In the genomic region with DNA sequence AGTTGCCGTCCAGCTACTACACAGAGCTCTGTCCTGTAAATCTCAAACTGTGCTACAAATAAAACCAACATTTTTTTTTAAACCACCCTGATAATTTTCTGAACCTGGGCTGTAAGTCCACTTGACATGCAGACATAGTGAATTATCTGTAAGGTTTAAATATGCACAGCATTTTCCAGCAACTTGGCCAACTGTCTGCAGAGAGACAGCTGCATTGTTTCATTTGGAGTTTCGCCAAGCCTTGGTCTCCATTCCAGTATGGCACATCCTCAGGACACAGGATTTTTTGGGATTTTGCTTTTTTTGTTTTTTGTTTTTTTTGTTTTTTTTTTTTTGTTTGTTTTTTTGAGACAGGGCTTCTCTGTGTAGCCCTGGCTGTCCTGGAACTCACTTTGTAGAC, we compare ENCODE assay signal across 14 mouse cellular contexts.
"Had no signal": no experiment of that assay in that cellular context is flagged by ENCODE, and none has a peak within 500 bp of the region (broad histone marks: within the 10 kb centered on the region; RNA-seq: fewer than 3 reads in every experiment).

No protein-coding gene starts in this region.

- H3K27ac ChIP-seq: layer of hippocampus, adult 2 months; liver, embryonic 13.5 days; midbrain, embryonic 10.5 days; stomach, embryonic 15.5 days had no signal

- H3K36me3 ChIP-seq: liver, embryonic 13.5 days; stomach, embryonic 15.5 days had no signal

- H3K4me2 ChIP-seq: liver, embryonic 13.5 days; stomach, embryonic 15.5 days had no signal

- ATAC-seq: liver, postnatal 0 days had no signal

- H3K4me3 ChIP-seq: layer of hippocampus, adult 2 months; liver, embryonic 13.5 days; midbrain, embryonic 10.5 days; stomach, embryonic 15.5 days had no signal

- H3K9ac ChIP-seq: liver, embryonic 13.5 days; liver, postnatal 0 days; stomach, embryonic 15.5 days had no signal

- H3K27me3 ChIP-seq: liver, embryonic 13.5 days; stomach, embryonic 15.5 days had no signal

- DNase-seq: kidney, adult 18-20 months; kidney, postnatal 10 days; kidney, postnatal 4 days; liver; liver, embryonic 13.5 days; liver, postnatal 0 days; lung, postnatal 36 days; midbrain, embryonic 14.5 days; right cerebral cortex, postnatal 14 days; thymus, adult 2 months; thymus, postnatal 25 days had no signal

- H3K9me3 ChIP-seq: liver, embryonic 13.5 days; midbrain, embryonic 10.5 days; stomach, embryonic 15.5 days had no signal
